Mouse (Mus musculus) neutrophil, adult 5-6 weeks (primary cell): ENCODE data around the gene Hydin. TPM values are rescaled to one million over a fixed set of nuclear protein-coding genes. Genes with fewer than 3 reads are reported as not detected.

Experiments
- ATAC-seq: fragments of 151-379, 151-347 bp; 2 replicates; pipeline ENCODE4 v1.8.0; 2017; ENCODE audit warnings: mild to moderate bottlenecking, moderate TSS enrichment; ENCODE audit not compliant: insufficient number of reproducible peaks, poor library complexity, low FRiP score, severe bottlenecking; ENCODE audit errors: extremely low read depth
- total RNA-seq: library from RNA; stranded (forward); fragments of 200-1000 nt; gene quantifications from 2 replicates; pipeline ENCODE4 v1.2.3, GENCODE M21; 2017

Hydin gene
- total RNA-seq, 1 experiment from 2014 or later: 0.12 TPM

DNA sequence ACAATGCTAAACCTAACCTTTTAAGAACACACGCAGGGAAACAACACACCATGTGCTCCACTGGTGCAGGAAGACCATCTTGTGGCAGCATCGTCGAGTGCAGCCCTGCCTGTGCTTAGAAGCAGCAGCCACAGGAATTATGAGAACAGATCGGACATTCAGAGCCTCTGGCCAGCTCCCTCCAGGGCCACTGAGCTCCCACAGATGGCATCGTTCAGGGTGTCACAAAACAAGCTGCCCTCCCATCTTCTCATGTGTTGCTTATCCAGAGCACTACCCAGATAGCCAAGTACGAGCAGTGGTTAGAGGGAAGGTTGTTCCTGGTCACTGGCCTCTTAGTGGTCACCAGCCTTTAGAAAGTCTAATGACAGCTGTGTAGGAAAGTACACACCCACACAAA is 382.5 kb downstream of the Hydin start:
- no peak for ATAC-seq

DNA sequence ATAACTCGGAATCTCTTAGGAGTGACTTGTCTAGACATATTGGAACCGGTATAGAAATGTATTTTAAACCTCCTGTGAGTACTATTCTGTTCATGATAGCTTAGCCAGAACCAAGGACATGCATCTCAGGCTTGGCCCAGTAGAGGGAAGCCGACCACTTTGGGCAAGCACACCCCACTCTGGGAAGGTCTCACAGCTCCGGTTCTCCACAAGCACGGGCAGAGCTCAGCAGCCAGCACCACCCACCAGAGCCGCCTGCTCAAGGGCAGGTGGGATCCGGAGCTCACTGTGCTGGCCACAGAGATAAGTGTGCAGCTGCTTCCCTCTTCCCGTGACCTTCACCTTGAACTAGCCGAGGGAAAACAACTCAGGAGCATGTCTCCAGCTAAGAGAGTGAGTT is 384.1 kb downstream of the Hydin start:
- no peak for ATAC-seq

DNA sequence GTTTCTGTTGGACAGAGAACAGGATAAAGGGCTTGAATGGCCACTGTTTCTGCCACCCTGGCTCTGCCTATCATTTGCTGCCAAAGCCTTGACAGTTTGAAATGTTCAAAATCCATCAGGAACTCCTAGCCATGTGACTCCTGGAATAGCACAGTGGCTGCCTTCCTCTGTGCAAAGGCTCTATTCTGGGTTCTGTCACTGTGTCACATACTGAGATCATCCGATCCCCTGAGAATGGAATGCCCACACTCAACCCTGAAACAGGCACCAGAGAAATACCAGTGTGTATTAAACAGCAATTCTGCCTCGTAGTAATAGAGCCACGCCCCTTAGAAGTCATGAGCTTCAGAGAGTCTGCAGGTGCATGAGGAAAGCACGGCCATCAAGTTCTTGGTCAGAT is 385.1 kb downstream of the Hydin start:
- ATAC-seq: no peak

- ATAC-seq: no peak
These were observed 387.6 kb downstream of the Hydin start for GRCm38 (mm10) chr8:110654075-110655060.

DNA sequence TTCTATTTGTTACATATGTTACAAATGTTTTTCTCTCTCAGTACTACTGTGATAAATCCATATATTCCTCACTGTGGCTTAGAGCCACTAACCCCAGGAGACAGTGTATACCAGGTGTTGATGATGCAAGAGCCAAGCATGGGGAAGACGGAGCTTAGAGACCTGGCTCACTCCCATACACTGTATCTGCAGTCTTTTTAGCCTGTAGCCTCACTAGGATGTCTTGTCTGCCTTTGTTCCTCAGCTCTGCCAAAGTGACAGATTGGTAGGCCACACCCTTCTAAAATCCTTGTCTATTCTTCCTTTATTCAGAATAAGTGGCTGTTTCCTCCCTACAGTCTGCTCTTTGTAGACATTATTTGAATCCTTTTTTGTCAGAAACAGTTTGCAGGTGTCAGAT is 389.1 kb downstream of the Hydin start:
- no peak for ATAC-seq

DNA sequence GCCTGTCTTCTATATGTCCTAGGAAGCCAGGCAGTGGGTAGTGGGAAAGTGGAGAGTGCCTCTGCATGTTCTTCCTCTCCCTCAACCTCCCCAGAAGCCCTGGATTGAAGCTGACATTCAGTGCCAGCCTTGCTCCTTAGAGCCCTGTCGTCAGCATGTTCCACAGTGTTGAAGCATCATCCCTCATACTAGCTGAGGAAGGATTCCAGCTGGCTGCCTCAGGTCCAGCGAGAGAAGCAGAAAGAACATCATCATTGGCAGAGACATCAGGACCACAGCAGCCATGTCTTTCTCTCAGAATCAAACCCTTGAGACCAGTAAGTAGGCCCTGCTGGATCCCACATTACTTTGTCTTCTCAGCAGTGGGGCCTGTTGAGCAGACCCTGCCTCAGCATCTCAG is 390.9 kb downstream of the Hydin start:
- ATAC-seq: no peak

Other genes starting within 250 kb of the Hydin start
- not detected in 2 replicates for gene Chst4, start 227.2 kb upstream of the Hydin start, total RNA-seq
- gene Zfp612, start 187.2 kb upstream of the Hydin start, total RNA-seq: 0.25 and 1.0 TPM in 2 replicates
- gene Gm21964, start 165.8 kb upstream of the Hydin start, total RNA-seq: not detected in 2 replicates
- not detected in 2 replicates for gene Gm17720, start 164.2 kb upstream of the Hydin start, total RNA-seq
- not detected in 2 replicates for gene Calb2, start 98.8 kb upstream of the Hydin start, total RNA-seq
- 4.3 and 5.6 TPM in 2 replicates for gene Cmtr2, start 51.3 kb upstream of the Hydin start, total RNA-seq